Mouse (Mus musculus): Measurements from ENCODE around the gene Asb18. TPM values are rescaled to one million over a fixed set of nuclear protein-coding genes. Genes with fewer than 3 reads are reported as not detected.
A peak's percentile ranks its signal among the peaks of the same experiment; 100 is the strongest.

Asb18 gene
- polyA plus RNA-seq, 1 experiment from 2014 or later, result 0.54 TPM

GRCm38 (mm10) chr1:89929721-89930505, 84.6 kb downstream of the Asb18 start:
- peak overlapping the region; percentile 18; the same call in 1 of the 2 replicates for H3K9ac ChIP-seq
- peaks cover 37% of the 10 kb centered on the region for H3K4me1 ChIP-seq
- H3K4me3 ChIP-seq, result peak overlapping the region; percentile 37
- peak overlapping the region; percentile 54 for H3K27ac ChIP-seq
- no peaks in the 10 kb centered on the region for H3K9me3 ChIP-seq
- H3K27me3 ChIP-seq (replicated peaks), result peaks cover 72% of the 10 kb centered on the region
- ATAC-seq (replicated peaks), result peak; percentile 4; the same call in 1 of the 2 replicates
- under 1% methylated on average over 55 of the region's 55 CpGs for WGBS
- H3K36me3 ChIP-seq (replicated peaks), result no peaks in the 10 kb centered on the region
- peak overlapping the region; percentile 50 for H3K4me2 ChIP-seq

GRCm38 (mm10) chr1:89929181-89929580, 85.3 kb downstream of the Asb18 start:
- H3K4me2 ChIP-seq, result peak overlapping the region; percentile 5
- H3K4me1 ChIP-seq, result peaks cover 36% of the 10 kb centered on the region
- 4% methylated on average over 6 of the region's 6 CpGs for WGBS
- H3K36me3 ChIP-seq (replicated peaks), result no peaks in the 10 kb centered on the region
- no peak overlapping the region for H3K27ac ChIP-seq
- no peak overlapping the region; the same call in 1 of the 2 replicates for H3K9ac ChIP-seq
- no peak for ATAC-seq (replicated peaks)
- H3K9me3 ChIP-seq, result no peaks in the 10 kb centered on the region
- peaks cover 76% of the 10 kb centered on the region for H3K27me3 ChIP-seq (replicated peaks)
- peak overlapping the region; percentile 18 for H3K4me3 ChIP-seq

- peak overlapping the region; percentile 5 for H3K4me2 ChIP-seq
- H3K9me3 ChIP-seq, result no peaks in the 10 kb centered on the region
- no peak overlapping the region for H3K27ac ChIP-seq
- H3K9ac ChIP-seq, result no peak overlapping the region
- WGBS, result 6% methylated on average over 25 of the region's 25 CpGs
- peaks cover 33% of the 10 kb centered on the region for H3K4me1 ChIP-seq
- H3K27me3 ChIP-seq (replicated peaks), result peaks cover 76% of the 10 kb centered on the region
- H3K4me3 ChIP-seq, result peak overlapping the region; percentile 18
- no peak for ATAC-seq (replicated peaks)
- H3K36me3 ChIP-seq (replicated peaks), result no peaks in the 10 kb centered on the region
These were observed 85.8 kb downstream of the Asb18 start for GRCm38 (mm10) chr1:89928676-89929075.

GRCm38 (mm10) chr1:89927061-89927661, 87.3 kb downstream of the Asb18 start:
- Histone ChIP-seq H3K9ac (no peak overlapping the region), H3K4me3 (peak overlapping the region; percentile 15), H3K9me3 (no peaks in the 10 kb centered on the region), H3K4me1 (peaks cover 46% of the 10 kb centered on the region), H3K27ac (no peak overlapping the region), H3K27me3 (replicated peaks) (peaks cover 83% of the 10 kb centered on the region), H3K4me2 (peak overlapping the region; percentile 20; the same call in 1 of the 2 replicates), H3K36me3 (replicated peaks) (no peaks in the 10 kb centered on the region)
- no peak for ATAC-seq (replicated peaks)
- 2% methylated on average over 35 of the region's 36 CpGs for WGBS

GRCm38 (mm10) chr1:89926583-89927060, 87.8 kb downstream of the Asb18 start:
- H3K9ac ChIP-seq, result no peak overlapping the region
- H3K4me3 ChIP-seq, result 0 out of 2 replicates have a peak overlapping the region, but pooled peaks have one; percentile 15
- H3K27ac ChIP-seq, result no peak overlapping the region
- peaks cover 47% of the 10 kb centered on the region for H3K4me1 ChIP-seq
- H3K4me2 ChIP-seq, result peak overlapping the region; percentile 2; the same call in 1 of the 2 replicates
- H3K36me3 ChIP-seq (replicated peaks), result no peaks in the 10 kb centered on the region
- H3K9me3 ChIP-seq, result no peaks in the 10 kb centered on the region
- H3K27me3 ChIP-seq (replicated peaks), result peaks cover 88% of the 10 kb centered on the region
- WGBS, result 7% methylated on average over 9 of the region's 9 CpGs
- no peak for ATAC-seq (replicated peaks)

GRCm38 (mm10) chr1:89925501-89926190, 88.8 kb downstream of the Asb18 start:
- WGBS, result 13% methylated on average over 12 of the region's 12 CpGs
- Histone ChIP-seq H3K9ac (no peak overlapping the region), H3K27me3 (replicated peaks) (peaks cover 88% of the 10 kb centered on the region), H3K4me2 (no peak overlapping the region; the same call in 1 of the 2 replicates), H3K36me3 (replicated peaks) (no peaks in the 10 kb centered on the region), H3K4me3 (no peak overlapping the region), H3K4me1 (peaks cover 38% of the 10 kb centered on the region), H3K27ac (no peak overlapping the region), H3K9me3 (no peaks in the 10 kb centered on the region)
- ATAC-seq (replicated peaks), result no peak

- H3K4me3 ChIP-seq, result no peak overlapping the region
- no peak for ATAC-seq (replicated peaks)
- peaks cover 91% of the 10 kb centered on the region for H3K27me3 ChIP-seq (replicated peaks)
- no peak overlapping the region for H3K27ac ChIP-seq
- H3K36me3 ChIP-seq (replicated peaks), result no peaks in the 10 kb centered on the region
- H3K9me3 ChIP-seq, result no peaks in the 10 kb centered on the region
- H3K9ac ChIP-seq, result no peak overlapping the region
- peaks cover 23% of the 10 kb centered on the region for H3K4me1 ChIP-seq
- peak overlapping the region; percentile 28 for H3K4me2 ChIP-seq
- WGBS, result 10% methylated on average over 14 of the region's 14 CpGs
These were observed 90.8 kb downstream of the Asb18 start for GRCm38 (mm10) chr1:89923642-89924020.

- Histone ChIP-seq H3K4me2 (peak overlapping the region; percentile 28), H3K27me3 (replicated peaks) (peaks cover 97% of the 10 kb centered on the region), H3K4me3 (0 out of 2 replicates have a peak overlapping the region, but pooled peaks have one; percentile 3), H3K27ac (no peak overlapping the region), H3K36me3 (replicated peaks) (no peaks in the 10 kb centered on the region), H3K9ac (no peak overlapping the region), H3K9me3 (no peaks in the 10 kb centered on the region), H3K4me1 (peaks cover 23% of the 10 kb centered on the region)
- ATAC-seq (replicated peaks), result no peak
- WGBS, result under 1% methylated on average over 41 of the region's 41 CpGs
These were observed 91.4 kb downstream of the Asb18 start for GRCm38 (mm10) chr1:89922883-89923641.

GRCm38 (mm10) chr1:89922282-89922681, 92.2 kb downstream of the Asb18 start:
- H3K4me1 ChIP-seq, result peaks cover 23% of the 10 kb centered on the region
- H3K9me3 ChIP-seq, result no peaks in the 10 kb centered on the region
- peak; percentile 24; the same call in 1 of the 2 replicates for ATAC-seq (replicated peaks)
- 0% methylated on average over 7 of the region's 7 CpGs for WGBS
- no peak overlapping the region for H3K27ac ChIP-seq
- peaks cover 97% of the 10 kb centered on the region for H3K27me3 ChIP-seq (replicated peaks)
- H3K36me3 ChIP-seq (replicated peaks), result no peaks in the 10 kb centered on the region
- H3K4me2 ChIP-seq, result no peak overlapping the region
- no peak overlapping the region for H3K4me3 ChIP-seq
- H3K9ac ChIP-seq, result no peak overlapping the region

GRCm38 (mm10) chr1:89921806-89922205, 92.7 kb downstream of the Asb18 start:
- peaks cover 19% of the 10 kb centered on the region for H3K4me1 ChIP-seq
- H3K4me3 ChIP-seq, result no peak overlapping the region
- no peak overlapping the region for H3K27ac ChIP-seq
- peak; percentile 28; the same call in 1 of the 2 replicates for ATAC-seq (replicated peaks)
- H3K4me2 ChIP-seq, result no peak overlapping the region
- H3K9me3 ChIP-seq, result no peaks in the 10 kb centered on the region
- H3K36me3 ChIP-seq (replicated peaks), result no peaks in the 10 kb centered on the region
- H3K9ac ChIP-seq, result no peak overlapping the region
- WGBS, result under 1% methylated on average over 10 of the region's 10 CpGs
- peaks cover 98% of the 10 kb centered on the region for H3K27me3 ChIP-seq (replicated peaks)

GRCm38 (mm10) chr1:89919206-89919605, 95.3 kb downstream of the Asb18 start:
- Histone ChIP-seq H3K4me1 (peaks cover 17% of the 10 kb centered on the region), H3K9me3 (no peaks in the 10 kb centered on the region), H3K27me3 (replicated peaks) (peaks cover 85% of the 10 kb centered on the region), H3K27ac (no peak overlapping the region), H3K36me3 (replicated peaks) (no peaks in the 10 kb centered on the region), H3K9ac (no peak overlapping the region), H3K4me2 (no peak overlapping the region), H3K4me3 (no peak overlapping the region)
- no peak for ATAC-seq (replicated peaks)
- 78% methylated on average over 6 of the region's 6 CpGs for WGBS
